Mouse (Mus musculus) adrenal gland, postnatal 4 days (tissue): ENCODE measurements around the gene Gm49450. TPM values are rescaled to one million over a fixed set of nuclear protein-coding genes. Genes with fewer than 3 reads are reported as not detected.
"Not testable (repeated sequence)": the region's sequence is repeated elsewhere in the genome, so short reads cannot be mapped to it uniquely, and the experiment has no call there.

Experiments used
- DNase-seq, 2 experiments: peaks; one replicate each; pipeline ENCODE4 v3.0.0; 2021 to 2022; ENCODE audit warnings: low spot score in 2 of 2, mixed read lengths in 2 of 2
- total RNA-seq, 2 experiments: library from RNA; stranded (reverse); gene quantifications; 2 replicates each; pipeline ENCODE4 v1.2.3; 2021

Gene Gm49450
- total RNA-seq, 2 experiments from 2014 or later, result not detected

- no peak for DNase-seq
These were observed 32.8 kb upstream of the Gm49450 start for GRCm38 (mm10) chr15:98985982-98986715.

GRCm38 (mm10) chr15:98985240-98985981 is 32.1 kb upstream of the Gm49450 start:
- DNase-seq, result peak; percentile 42 to 54

GRCm38 (mm10) chr15:98984681-98985080 is 31.3 kb upstream of the Gm49450 start:
- DNase-seq, result no peak

- DNase-seq, result no peak
These were observed 30.2 kb upstream of the Gm49450 start for GRCm38 (mm10) chr15:98983431-98984081.

GRCm38 (mm10) chr15:98982100-98982499 is 28.7 kb upstream of the Gm49450 start:
- no peak for DNase-seq

GRCm38 (mm10) chr15:98980012-98980614 is 26.8 kb upstream of the Gm49450 start:
- DNase-seq, result no peak

- DNase-seq, result no peak
These were observed 25.2 kb upstream of the Gm49450 start for GRCm38 (mm10) chr15:98978409-98979172.

GRCm38 (mm10) chr15:98977759-98978408 is 24.5 kb upstream of the Gm49450 start:
- peak in 1 of 2 experiments; percentile 52 for DNase-seq

GRCm38 (mm10) chr15:98976763-98977758 is 23.7 kb upstream of the Gm49450 start:
- no peak for DNase-seq

- no peak for DNase-seq
These were observed 19.8 kb upstream of the Gm49450 start for GRCm38 (mm10) chr15:98973015-98973614.

- not testable (repeated sequence) for DNase-seq
These were observed 18.4 kb upstream of the Gm49450 start for GRCm38 (mm10) chr15:98971576-98972320.

- DNase-seq, result no peak
These were observed 17.8 kb upstream of the Gm49450 start for GRCm38 (mm10) chr15:98971111-98971510.

GRCm38 (mm10) chr15:98969372-98970101 is 16.2 kb upstream of the Gm49450 start:
- DNase-seq, result no peak

- no peak for DNase-seq
These were observed 15.5 kb upstream of the Gm49450 start for GRCm38 (mm10) chr15:98968701-98969371.

GRCm38 (mm10) chr15:98959531-98959930 is 6.2 kb upstream of the Gm49450 start:
- no peak for DNase-seq

GRCm38 (mm10) chr15:98958901-98959420 is 5.6 kb upstream of the Gm49450 start:
- no peak for DNase-seq
